Mouse (Mus musculus): ENCODE data around the gene Numbl. TPM values are rescaled to one million over a fixed set of nuclear protein-coding genes. Genes with fewer than 3 reads are reported as not detected.
A peak's percentile ranks its signal among the peaks of the same experiment; 100 is the strongest.

The Numbl gene
- polyA plus RNA-seq, 1 experiment from 2014 or later: 60.7 TPM

DNA sequence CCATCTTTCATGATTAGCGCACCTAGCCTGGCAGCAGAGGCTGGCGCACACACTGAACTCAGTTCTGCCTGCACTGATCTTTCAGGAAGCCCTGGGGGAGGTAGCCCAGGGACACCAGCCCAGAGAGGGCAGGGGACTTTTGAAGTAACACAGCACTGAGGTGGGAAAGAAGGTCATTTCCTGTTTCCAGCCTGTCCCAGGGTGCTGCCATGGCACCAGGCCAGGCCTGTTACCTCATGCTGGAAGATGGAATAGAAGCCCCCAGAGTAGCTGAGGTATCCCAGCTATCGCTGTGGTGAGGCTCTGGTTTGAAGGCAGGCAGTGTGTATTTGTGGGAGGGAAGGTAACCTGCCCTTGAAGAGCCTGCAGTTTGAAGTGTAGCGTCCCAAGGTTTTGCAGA lies 16.7 kb downstream of the Numbl start:
- no peaks in the 10 kb centered on the region for H3K4me1 ChIP-seq
- no peaks in the 10 kb centered on the region for H3K27me3 ChIP-seq (replicated peaks)
- ATAC-seq (ENCODE audit: low FRiP score): no peak
- H3K9ac ChIP-seq (replicated peaks): no peak overlapping the region
- H3K36me3 ChIP-seq: peaks cover 88% of the 10 kb centered on the region
- H3K4me3 ChIP-seq (replicated peaks): no peak overlapping the region
- WGBS: 92% methylated on average over 4 of the region's 4 CpGs
- H3K4me2 ChIP-seq: no peak overlapping the region
- H3K27ac ChIP-seq (replicated peaks): no peak overlapping the region
- H3K9me3 ChIP-seq (replicated peaks): no peaks in the 10 kb centered on the region

- no peak overlapping the region for H3K4me3 ChIP-seq (replicated peaks)
- no peak overlapping the region for H3K27ac ChIP-seq (replicated peaks)
- H3K4me1 ChIP-seq: no peaks in the 10 kb centered on the region
- H3K4me2 ChIP-seq: no peak overlapping the region
- 57% methylated on average over 7 of the region's 7 CpGs for WGBS
- H3K9ac ChIP-seq (replicated peaks): no peak overlapping the region
- peaks cover 85% of the 10 kb centered on the region for H3K36me3 ChIP-seq
- ATAC-seq (ENCODE audit: low FRiP score): no peak
- no peaks in the 10 kb centered on the region for H3K27me3 ChIP-seq (replicated peaks)
- no peaks in the 10 kb centered on the region for H3K9me3 ChIP-seq (replicated peaks)
Observed at GRCm38 (mm10) chr7:27276021-27276420, 17.8 kb downstream of the Numbl start.

- H3K4me2 ChIP-seq: no peak overlapping the region
- H3K27me3 ChIP-seq (replicated peaks): no peaks in the 10 kb centered on the region
- peaks cover 85% of the 10 kb centered on the region for H3K36me3 ChIP-seq
- WGBS: 94% methylated on average over 3 of the region's 3 CpGs
- no peak overlapping the region for H3K4me3 ChIP-seq (replicated peaks)
- H3K9me3 ChIP-seq (replicated peaks): no peaks in the 10 kb centered on the region
- H3K9ac ChIP-seq (replicated peaks): no peak overlapping the region
- ATAC-seq (ENCODE audit: low FRiP score): no peak
- H3K27ac ChIP-seq (replicated peaks): no peak overlapping the region
- H3K4me1 ChIP-seq: no peaks in the 10 kb centered on the region
Observed at GRCm38 (mm10) chr7:27277191-27277590, 19.0 kb downstream of the Numbl start.

GRCm38 (mm10) chr7:27281717-27282116 lies 23.5 kb downstream of the Numbl start:
- WGBS: 72% methylated on average over 13 of the region's 13 CpGs
- no peaks in the 10 kb centered on the region for H3K9me3 ChIP-seq (replicated peaks)
- no peak overlapping the region for H3K27ac ChIP-seq (replicated peaks)
- no peak for ATAC-seq (ENCODE audit: low FRiP score)
- no peak overlapping the region for H3K9ac ChIP-seq (replicated peaks)
- H3K4me3 ChIP-seq (replicated peaks): no peak overlapping the region
- peaks cover 57% of the 10 kb centered on the region for H3K36me3 ChIP-seq
- peaks cover 3% of the 10 kb centered on the region for H3K27me3 ChIP-seq (replicated peaks)
- H3K4me2 ChIP-seq: no peak overlapping the region
- peaks cover 10% of the 10 kb centered on the region for H3K4me1 ChIP-seq

GRCm38 (mm10) chr7:27282225-27282624 lies 24.0 kb downstream of the Numbl start:
- no peak overlapping the region for H3K4me3 ChIP-seq (replicated peaks)
- WGBS: 66% methylated on average over 4 of the region's 4 CpGs
- no peak for ATAC-seq (ENCODE audit: low FRiP score)
- H3K27me3 ChIP-seq (replicated peaks): peaks cover 3% of the 10 kb centered on the region
- H3K9me3 ChIP-seq (replicated peaks): no peaks in the 10 kb centered on the region
- H3K9ac ChIP-seq (replicated peaks): no peak overlapping the region
- H3K27ac ChIP-seq (replicated peaks): no peak overlapping the region
- H3K36me3 ChIP-seq: peaks cover 52% of the 10 kb centered on the region
- no peak overlapping the region for H3K4me2 ChIP-seq
- H3K4me1 ChIP-seq: peaks cover 10% of the 10 kb centered on the region

- H3K36me3 ChIP-seq: peaks cover 24% of the 10 kb centered on the region
- H3K9me3 ChIP-seq (replicated peaks): no peaks in the 10 kb centered on the region
- WGBS: 2% methylated on average over 28 of the region's 28 CpGs
- H3K4me1 ChIP-seq: peaks cover 10% of the 10 kb centered on the region
- no peak overlapping the region for H3K9ac ChIP-seq (replicated peaks)
- peak overlapping the region; percentile 44 for H3K4me2 ChIP-seq
- peaks cover 5% of the 10 kb centered on the region for H3K27me3 ChIP-seq (replicated peaks)
- no peak overlapping the region for H3K4me3 ChIP-seq (replicated peaks)
- peak; percentile 50 for ATAC-seq (ENCODE audit: low FRiP score)
- H3K27ac ChIP-seq (replicated peaks): no peak overlapping the region
Observed at GRCm38 (mm10) chr7:27284865-27285697, 26.8 kb downstream of the Numbl start.

DNA sequence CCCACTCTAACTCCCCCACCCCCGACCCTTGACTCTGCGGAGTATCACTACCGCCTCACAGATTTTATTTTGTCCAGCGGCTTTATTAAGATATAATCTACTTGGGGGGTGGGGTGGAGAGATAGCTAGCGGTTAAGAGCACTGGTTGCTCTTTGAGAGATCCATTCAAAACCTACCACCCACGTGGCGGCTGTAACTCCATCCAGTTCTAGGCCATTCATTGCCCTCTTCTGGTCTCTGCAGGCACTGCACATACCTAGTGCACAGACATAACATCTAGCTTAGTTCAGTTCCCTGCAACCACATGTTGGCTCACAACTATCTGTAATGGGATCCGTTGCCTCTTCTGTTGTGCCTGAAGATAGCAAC lies 27.4 kb downstream of the Numbl start:
- H3K36me3 ChIP-seq: peaks cover 20% of the 10 kb centered on the region
- no peak overlapping the region for H3K27ac ChIP-seq (replicated peaks)
- H3K9me3 ChIP-seq (replicated peaks): no peaks in the 10 kb centered on the region
- peaks cover 10% of the 10 kb centered on the region for H3K4me1 ChIP-seq
- no peak overlapping the region for H3K4me3 ChIP-seq (replicated peaks)
- no peak overlapping the region for H3K9ac ChIP-seq (replicated peaks)
- peak; percentile 79 for ATAC-seq (ENCODE audit: low FRiP score)
- peaks cover 5% of the 10 kb centered on the region for H3K27me3 ChIP-seq (replicated peaks)
- WGBS: 6% methylated on average over 8 of the region's 8 CpGs
- peak overlapping the region; percentile 44 for H3K4me2 ChIP-seq

DNA sequence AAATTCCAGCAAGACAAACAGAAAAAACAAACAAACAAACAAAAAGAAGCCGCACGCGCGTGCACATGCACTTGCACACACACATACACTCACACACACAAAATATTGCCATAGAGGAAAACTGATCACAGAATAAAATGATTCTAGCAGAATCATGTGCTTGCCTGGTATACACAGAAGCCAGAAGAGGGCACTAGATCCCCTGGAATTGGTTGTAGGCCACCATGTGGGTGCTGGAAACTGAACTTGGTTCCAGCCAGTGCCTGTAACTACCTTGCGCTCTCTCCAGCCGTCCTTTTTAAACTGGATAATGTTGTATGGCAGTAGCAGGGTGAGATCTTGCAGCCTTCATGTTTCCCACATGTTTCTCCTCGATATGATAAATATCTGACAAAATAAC lies 30.5 kb downstream of the Numbl start:
- Histone ChIP-seq H3K27me3 (replicated peaks) (peaks cover 5% of the 10 kb centered on the region), H3K27ac (replicated peaks) (no peak overlapping the region), H3K9me3 (replicated peaks) (no peaks in the 10 kb centered on the region), H3K36me3 (no peaks in the 10 kb centered on the region), H3K4me3 (replicated peaks) (no peak overlapping the region), H3K4me2 (no peak overlapping the region), H3K4me1 (peaks cover 10% of the 10 kb centered on the region), H3K9ac (replicated peaks) (no peak overlapping the region)
- no peak for ATAC-seq (ENCODE audit: low FRiP score)
- WGBS: 82% methylated on average over 7 of the region's 7 CpGs

DNA sequence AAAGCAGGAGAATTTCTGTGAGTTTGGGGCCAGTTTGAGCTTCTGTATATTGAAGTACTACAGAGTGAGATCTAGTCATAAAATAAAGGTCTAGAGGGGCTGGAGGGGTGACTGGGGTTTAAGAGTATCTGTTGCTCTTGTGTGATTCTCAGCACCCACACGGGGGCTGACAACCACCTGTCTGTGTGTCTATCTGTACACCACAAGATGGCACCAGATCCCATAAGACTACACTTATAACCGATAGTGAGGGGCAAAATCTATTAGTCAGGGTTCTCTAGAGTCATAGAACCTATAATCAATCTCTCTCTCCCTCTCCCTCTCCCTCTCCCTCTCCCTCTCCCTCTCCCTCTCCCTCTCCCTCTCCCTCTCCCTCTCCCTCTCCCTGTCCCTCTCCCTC lies 32.3 kb downstream of the Numbl start:
- 73% methylated on average over 2 of the region's 2 CpGs for WGBS
- H3K9ac ChIP-seq (replicated peaks): no peak overlapping the region
- H3K36me3 ChIP-seq: no peaks in the 10 kb centered on the region
- H3K4me3 ChIP-seq (replicated peaks): no peak overlapping the region
- no peak overlapping the region for H3K27ac ChIP-seq (replicated peaks)
- H3K27me3 ChIP-seq (replicated peaks): 0 out of 2 replicates have a peak, but pooled peaks cover 2% of the 10 kb centered on the region
- no peak for ATAC-seq (ENCODE audit: low FRiP score)
- H3K9me3 ChIP-seq (replicated peaks): no peaks in the 10 kb centered on the region
- peaks cover under 1% of the 10 kb centered on the region; the same call in 1 of the 2 replicates for H3K4me1 ChIP-seq
- no peak overlapping the region for H3K4me2 ChIP-seq

DNA sequence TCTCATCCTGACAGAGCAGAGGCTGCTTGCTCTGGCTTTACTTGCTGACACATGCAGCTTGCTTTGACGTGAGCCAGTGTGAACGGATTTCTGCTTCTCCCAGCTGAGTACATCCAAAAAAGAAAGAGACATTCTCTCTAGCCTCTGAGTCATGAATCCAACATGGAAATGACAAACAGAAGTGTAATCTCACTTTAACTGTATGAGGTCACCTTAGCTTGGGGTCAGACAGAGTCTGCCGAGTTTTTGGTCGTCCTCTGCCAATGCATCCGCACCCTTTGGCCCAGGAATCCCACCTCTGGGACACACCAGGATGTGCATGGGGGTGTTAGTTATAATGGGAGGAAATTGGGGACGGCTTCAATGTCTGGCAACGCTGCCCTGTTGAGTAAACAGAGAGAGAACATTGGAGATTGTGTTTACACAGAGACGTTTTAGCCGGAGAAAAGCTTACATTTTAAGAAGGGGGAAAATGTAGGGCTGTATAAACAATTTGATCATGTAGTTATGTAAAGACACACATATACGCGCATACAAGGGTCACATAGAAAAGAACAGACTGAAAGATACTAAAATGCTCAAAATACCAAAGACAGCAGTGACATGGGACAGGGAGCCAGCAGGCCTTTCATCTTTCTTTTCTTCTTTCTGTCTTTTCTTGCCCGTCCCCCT lies 33.7 kb downstream of the Numbl start:
- H3K4me2 ChIP-seq: no peak overlapping the region
- H3K4me1 ChIP-seq: no peaks in the 10 kb centered on the region
- H3K27ac ChIP-seq (replicated peaks): no peak overlapping the region
- 0 out of 2 replicates have a peak, but pooled peaks cover 2% of the 10 kb centered on the region for H3K27me3 ChIP-seq (replicated peaks)
- H3K4me3 ChIP-seq (replicated peaks): no peak overlapping the region
- no peak overlapping the region for H3K9ac ChIP-seq (replicated peaks)
- WGBS: 71% methylated on average over 12 of the region's 12 CpGs
- no peaks in the 10 kb centered on the region for H3K9me3 ChIP-seq (replicated peaks)
- no peak for ATAC-seq (ENCODE audit: low FRiP score)
- no peaks in the 10 kb centered on the region for H3K36me3 ChIP-seq

DNA sequence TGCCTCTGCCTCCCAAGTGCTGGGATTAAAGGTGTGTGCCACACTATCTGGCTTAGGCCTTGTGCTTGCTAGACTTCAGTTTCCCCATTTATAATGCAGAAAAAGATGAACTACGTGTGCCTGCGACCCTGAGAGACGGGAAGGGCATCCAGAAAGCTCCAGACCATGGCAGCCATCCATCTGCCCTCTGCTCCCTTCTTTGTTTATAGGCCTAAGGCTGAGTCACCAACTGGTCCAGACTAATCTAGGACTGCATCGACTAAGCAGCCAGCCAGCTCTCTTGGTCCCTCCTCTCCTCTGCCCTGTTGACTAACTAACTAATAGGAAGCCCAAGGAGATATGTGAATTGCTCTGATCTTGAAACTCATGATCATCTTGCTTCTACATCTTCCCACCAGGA lies 37.7 kb downstream of the Numbl start:
- Histone ChIP-seq H3K4me1 (no peaks in the 10 kb centered on the region), H3K36me3 (no peaks in the 10 kb centered on the region)
- no peak for ATAC-seq (ENCODE audit: low FRiP score)

DNA sequence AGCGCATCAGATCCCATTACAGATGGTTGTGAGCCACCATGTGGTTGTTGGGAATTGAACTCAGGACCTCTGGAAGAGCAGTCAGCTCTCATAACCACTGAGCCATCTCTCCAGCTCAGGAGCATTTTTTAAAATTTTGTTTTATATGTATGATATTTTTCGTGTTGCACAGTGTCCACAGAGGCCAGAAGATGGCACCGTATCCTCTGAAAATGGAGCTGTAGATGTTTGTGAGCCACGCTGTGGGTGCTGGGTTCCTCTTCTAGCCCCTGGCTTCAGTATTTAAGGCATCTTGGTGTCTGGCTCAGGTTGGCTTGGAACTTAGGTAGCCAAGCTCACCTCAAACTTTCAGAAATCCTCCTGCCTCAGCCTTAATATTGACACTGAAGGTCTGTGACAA lies 38.3 kb downstream of the Numbl start:
- H3K4me2 ChIP-seq: no peak overlapping the region
- H3K9ac ChIP-seq (replicated peaks): no peak overlapping the region
- no peak overlapping the region for H3K27ac ChIP-seq (replicated peaks)
- 90% methylated on average over 4 of the region's 4 CpGs for WGBS
- H3K4me3 ChIP-seq (replicated peaks): no peak overlapping the region
- no peaks in the 10 kb centered on the region for H3K36me3 ChIP-seq
- ATAC-seq (ENCODE audit: low FRiP score): no peak
- H3K9me3 ChIP-seq (replicated peaks): no peaks in the 10 kb centered on the region
- H3K27me3 ChIP-seq (replicated peaks): 0 out of 2 replicates have a peak, but pooled peaks cover under 1% of the 10 kb centered on the region
- H3K4me1 ChIP-seq: no peaks in the 10 kb centered on the region

More for the DNA sequence above, 37.7 kb downstream of the Numbl start:
- Histone ChIP-seq H3K4me2 (no peak overlapping the region), H3K4me3 (replicated peaks) (no peak overlapping the region), H3K27me3 (replicated peaks) (no peaks in the 10 kb centered on the region), H3K9ac (replicated peaks) (no peak overlapping the region), H3K9me3 (replicated peaks) (no peaks in the 10 kb centered on the region), H3K27ac (replicated peaks) (no peak overlapping the region)
- 81% methylated on average over 4 of the region's 4 CpGs for WGBS
